7 mouse cellular contexts compared by ENCODE assay signal in genomic region chr3:9346857-9347445, GRCm38 (mm10).
DNase-seq lines count a peak whose midpoint lies in the region; ATAC-seq and TF ChIP-seq lines count a peak whose summit lies in the region.

No protein-coding gene starts in this region.

- H3K27ac ChIP-seq in spleen, adult 2 months (ENCODE audit: insufficient read depth, low read length), result no peak overlapping the region
- H3K27ac ChIP-seq in embryonic facial prominence, embryonic 10.5 days (replicated peaks), result peak overlapping the region; percentile 76
- peak overlapping the region; percentile 18; the same call in 1 of the 2 replicates for H3K27ac ChIP-seq in heart, embryonic 12.5 days (ENCODE audit: poor library complexity, severe bottlenecking)
- H3K27ac ChIP-seq in midbrain, embryonic 13.5 days, result no peak overlapping the region

- TF ChIP-seq CTCF in spleen, adult 2 months (IDR thresholded peaks at IDR 0.05; ENCODE audit: extremely low read depth, insufficient read depth, insufficient read length, insufficient replicate concordance), result no peak

- TF ChIP-seq POLR2A in spleen, adult 2 months (IDR thresholded peaks at IDR 0.05; ENCODE audit: low read depth, low read length), result no peak

- 4% methylated on average over 27 of the region's 27 CpGs for WGBS in spleen, adult 2 months
- under 1% methylated on average over 27 of the region's 27 CpGs for WGBS in embryonic facial prominence, embryonic 10.5 days
- 1% methylated on average over 26 of the region's 27 CpGs for WGBS in heart, embryonic 12.5 days
- WGBS in midbrain, embryonic 13.5 days, result under 1% methylated on average over 25 of the region's 27 CpGs

- peaks cover 10% of the 10 kb centered on the region for H3K27me3 ChIP-seq in spleen, adult 2 months (ENCODE audit: control insufficient read depth, insufficient read depth, low read length)
- H3K27me3 ChIP-seq in embryonic facial prominence, embryonic 10.5 days (replicated peaks; ENCODE audit: low read depth, poor library complexity, severe bottlenecking), result peaks cover 70% of the 10 kb centered on the region
- 0 out of 2 replicates have a peak, but pooled peaks cover 7% of the 10 kb centered on the region for H3K27me3 ChIP-seq in heart, embryonic 12.5 days (replicated peaks)
- peaks cover 33% of the 10 kb centered on the region for H3K27me3 ChIP-seq in midbrain, embryonic 13.5 days

- no peaks in the 10 kb centered on the region for H3K36me3 ChIP-seq in spleen, adult 2 months (ENCODE audit: control insufficient read depth, insufficient read depth, low read length)
- H3K36me3 ChIP-seq in embryonic facial prominence, embryonic 10.5 days (replicated peaks), result no peaks in the 10 kb centered on the region
- H3K36me3 ChIP-seq in heart, embryonic 12.5 days, result no peaks in the 10 kb centered on the region
- no peaks in the 10 kb centered on the region for H3K36me3 ChIP-seq in midbrain, embryonic 13.5 days

- peak; percentile 83 for ATAC-seq in heart, embryonic 12.5 days (ENCODE audit: insufficient number of reproducible peaks, low FRiP score)
- peak; percentile 87 for ATAC-seq in midbrain, embryonic 13.5 days

- H3K4me1 ChIP-seq in spleen, adult 2 months (ENCODE audit: control insufficient read depth, insufficient read depth, insufficient read length), result peaks cover 3% of the 10 kb centered on the region
- H3K4me1 ChIP-seq in embryonic facial prominence, embryonic 10.5 days, result peaks cover 34% of the 10 kb centered on the region
- H3K4me1 ChIP-seq in heart, embryonic 12.5 days (replicated peaks), result peaks cover 14% of the 10 kb centered on the region
- H3K4me1 ChIP-seq in midbrain, embryonic 13.5 days (replicated peaks), result peaks cover 26% of the 10 kb centered on the region

- H3K4me2 ChIP-seq in heart, embryonic 12.5 days, result peak overlapping the region; percentile 94
- H3K4me2 ChIP-seq in midbrain, embryonic 13.5 days (replicated peaks), result peak overlapping the region; percentile 97

- H3K9ac ChIP-seq in heart, embryonic 12.5 days, result peak overlapping the region; percentile 64
- peak overlapping the region; percentile 75 for H3K9ac ChIP-seq in midbrain, embryonic 13.5 days (replicated peaks)

- no peak for DNase-seq in spleen, adult 2 months (ENCODE audit: low read depth in 1 of 2, low spot score in 2 of 2)
- DNase-seq in spleen, postnatal 14 days (ENCODE audit: low spot score in 2 of 2), result no peak
- DNase-seq in embryonic facial prominence, embryonic 10.5 days (ENCODE audit: low spot score), result peak; percentile 71
- peak; percentile 60 to 70 for DNase-seq in kidney, postnatal 4 days
- DNase-seq in urinary bladder, adult 2 months (ENCODE audit: low spot score), result peak; percentile 31

- H3K4me3 ChIP-seq in spleen, adult 2 months (ENCODE audit: extremely low read depth, insufficient read depth, insufficient read length), result peak overlapping the region; percentile 39; the same call in 1 of the 2 replicates
- peak overlapping the region; percentile 68 for H3K4me3 ChIP-seq in embryonic facial prominence, embryonic 10.5 days
- peak overlapping the region; percentile 62 for H3K4me3 ChIP-seq in heart, embryonic 12.5 days
- H3K4me3 ChIP-seq in midbrain, embryonic 13.5 days (replicated peaks), result peak overlapping the region; percentile 58

- H3K9me3 ChIP-seq in embryonic facial prominence, embryonic 10.5 days, result no peaks in the 10 kb centered on the region
- H3K9me3 ChIP-seq in heart, embryonic 12.5 days (replicated peaks), result no peaks in the 10 kb centered on the region
- no peaks in the 10 kb centered on the region for H3K9me3 ChIP-seq in midbrain, embryonic 13.5 days

Comparison
In these comparisons a context has a peak if more than half of its experiments do, and no peak if none do; other contexts are left out.
1. DNase-seq: peak in embryonic facial prominence, embryonic 10.5 days (single experiment), kidney, postnatal 4 days (2 of 2) and urinary bladder, adult 2 months (single experiment); none in spleen, adult 2 months (0 of 2) and spleen, postnatal 14 days (0 of 2).
2. H3K27ac ChIP-seq: peak in embryonic facial prominence, embryonic 10.5 days (single experiment) and heart, embryonic 12.5 days (single experiment); none in spleen, adult 2 months (single experiment) and midbrain, embryonic 13.5 days (single experiment).
3. Peak in every context shown above with its lines, with median percentiles within 50 percentile points of each other: H3K4me3 ChIP-seq.